Mouse (Mus musculus) central nervous system, embryonic 11.5 days (tissue): ENCODE data around the gene Gm21292. TPM values are rescaled to one million over a fixed set of nuclear protein-coding genes. Genes with fewer than 3 reads are reported as not detected.

ENCODE experiments used
- polyA plus RNA-seq: library from polyadenylated mRNA; depleted of rRNA; stranded (reverse); fragments of >200 nt; gene quantifications from 2 replicates; pipeline ENCODE4 v1.2.3, GENCODE M21; 2012; rRNA removed

The Gm21292 gene
- not detected in 2 replicates for polyA plus RNA-seq

DNA sequence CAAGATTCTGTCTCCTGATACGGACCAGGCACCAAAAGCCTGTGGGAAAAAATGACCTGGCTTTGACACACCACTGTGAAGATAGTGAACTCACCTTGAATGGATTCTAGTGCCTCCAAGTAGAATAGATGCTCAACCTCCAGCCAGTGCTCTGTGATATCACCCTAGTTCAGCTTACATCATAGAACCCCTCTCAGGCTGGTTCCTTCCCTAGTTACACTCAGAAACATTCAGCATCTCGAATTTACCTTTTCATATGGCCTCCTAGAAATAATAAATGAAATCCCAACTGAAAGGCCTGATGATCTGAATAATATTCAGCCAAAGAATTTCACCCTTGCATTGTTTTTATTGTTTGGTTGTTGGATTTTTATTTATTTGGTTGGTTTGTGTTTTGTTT, at the start of gene Gm21292:
Gene Gm21292, minus strand, starts transcription at position 101 of the 400 bp plus-strand sequence.

Other genes starting within 250 kb of the Gm21292 start
- gene Gm21721, start 68.3 kb upstream of the Gm21292 start, polyA plus RNA-seq, result not detected in 2 replicates
- not detected in 2 replicates for gene Gm21812, start 213.3 kb upstream of the Gm21292 start, polyA plus RNA-seq